Mouse (Mus musculus) lung, postnatal 14 days (tissue): ENCODE measurements around the gene Ufc1.
"Not testable (repeated sequence)": the region's sequence is repeated elsewhere in the genome, so short reads cannot be mapped to it uniquely, and the experiment has no call there.

Experiments
- DNase-seq: peaks from one replicate; pipeline ENCODE4 v3.0.0; 2021

The Ufc1 gene

DNA sequence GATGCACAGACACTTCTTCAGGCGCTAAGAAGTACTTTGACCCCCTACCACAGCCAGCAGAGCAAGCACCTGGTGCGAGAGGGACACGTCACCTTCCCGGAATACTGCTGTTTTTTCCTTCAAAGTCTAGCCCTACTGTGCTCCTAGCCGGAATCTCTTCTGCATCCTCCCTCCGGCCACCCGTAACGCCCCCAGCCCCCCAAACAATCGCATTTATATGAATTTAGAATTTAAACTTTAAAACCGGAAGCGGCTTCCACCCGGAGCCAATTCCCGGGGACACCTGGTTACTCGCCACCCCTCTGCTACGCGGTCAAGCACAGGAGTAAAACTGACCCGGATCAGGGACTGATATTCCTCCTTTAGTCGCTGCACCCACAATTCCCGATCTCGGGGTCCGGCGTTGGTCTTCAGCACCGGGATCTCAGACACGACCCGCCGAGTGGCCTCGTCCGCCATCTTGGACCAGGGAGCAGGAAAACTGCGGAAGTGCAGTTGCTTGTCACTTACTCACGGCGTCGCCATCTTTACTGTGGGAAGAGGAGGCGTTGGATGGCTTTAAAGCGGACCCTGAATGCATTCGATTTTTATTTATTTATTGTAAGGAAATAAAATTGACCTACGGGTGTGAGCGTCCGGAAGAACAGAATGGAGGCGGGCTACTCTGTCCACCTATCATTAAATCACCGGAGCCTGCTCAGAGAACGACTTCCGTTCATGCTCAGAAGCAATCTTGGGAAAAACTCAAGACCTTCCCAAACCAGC, at the start of gene Ufc1:
Gene Ufc1 (minus strand): TSS at position 727 of the 765 bp plus-strand sequence.
- DNase-seq, result peak; percentile 81

DNA sequence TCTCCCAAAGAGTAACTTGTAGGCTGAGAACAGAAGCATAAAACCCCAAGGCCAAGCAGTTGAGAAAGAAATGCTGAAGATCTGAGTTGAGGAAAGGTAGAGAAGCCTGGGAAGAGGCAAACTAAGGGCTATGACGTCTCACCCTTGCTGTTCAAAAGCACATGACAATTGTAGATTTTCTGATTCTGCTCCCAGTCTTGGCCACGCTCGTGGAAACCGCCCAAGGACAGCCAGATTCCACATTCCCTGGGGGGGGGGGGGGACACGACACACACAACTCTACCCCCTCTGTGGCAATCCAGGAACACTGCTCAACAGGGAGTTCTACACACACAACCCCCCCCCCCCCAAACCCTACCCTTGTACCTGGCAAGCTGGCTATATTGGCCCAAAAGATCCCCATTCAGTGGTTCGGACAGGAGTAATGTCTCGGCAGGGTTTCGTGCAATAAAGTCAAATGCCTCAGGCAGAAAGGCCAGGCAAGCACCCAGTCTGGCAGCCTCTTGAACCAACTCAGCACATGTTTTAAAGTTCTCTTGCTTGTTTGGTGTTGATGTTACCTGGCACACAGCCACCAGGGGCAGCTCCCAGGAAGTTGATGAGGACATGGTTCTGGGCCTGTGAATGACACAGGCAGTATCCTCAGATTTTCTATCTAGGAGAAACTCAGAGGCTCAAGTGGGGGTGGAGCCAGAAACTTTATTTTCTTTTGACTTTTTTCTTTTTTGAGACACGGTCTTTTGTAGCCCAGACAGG, 49.3 kb upstream of the Ufc1 start:
- peak; percentile 55 for DNase-seq

DNA sequence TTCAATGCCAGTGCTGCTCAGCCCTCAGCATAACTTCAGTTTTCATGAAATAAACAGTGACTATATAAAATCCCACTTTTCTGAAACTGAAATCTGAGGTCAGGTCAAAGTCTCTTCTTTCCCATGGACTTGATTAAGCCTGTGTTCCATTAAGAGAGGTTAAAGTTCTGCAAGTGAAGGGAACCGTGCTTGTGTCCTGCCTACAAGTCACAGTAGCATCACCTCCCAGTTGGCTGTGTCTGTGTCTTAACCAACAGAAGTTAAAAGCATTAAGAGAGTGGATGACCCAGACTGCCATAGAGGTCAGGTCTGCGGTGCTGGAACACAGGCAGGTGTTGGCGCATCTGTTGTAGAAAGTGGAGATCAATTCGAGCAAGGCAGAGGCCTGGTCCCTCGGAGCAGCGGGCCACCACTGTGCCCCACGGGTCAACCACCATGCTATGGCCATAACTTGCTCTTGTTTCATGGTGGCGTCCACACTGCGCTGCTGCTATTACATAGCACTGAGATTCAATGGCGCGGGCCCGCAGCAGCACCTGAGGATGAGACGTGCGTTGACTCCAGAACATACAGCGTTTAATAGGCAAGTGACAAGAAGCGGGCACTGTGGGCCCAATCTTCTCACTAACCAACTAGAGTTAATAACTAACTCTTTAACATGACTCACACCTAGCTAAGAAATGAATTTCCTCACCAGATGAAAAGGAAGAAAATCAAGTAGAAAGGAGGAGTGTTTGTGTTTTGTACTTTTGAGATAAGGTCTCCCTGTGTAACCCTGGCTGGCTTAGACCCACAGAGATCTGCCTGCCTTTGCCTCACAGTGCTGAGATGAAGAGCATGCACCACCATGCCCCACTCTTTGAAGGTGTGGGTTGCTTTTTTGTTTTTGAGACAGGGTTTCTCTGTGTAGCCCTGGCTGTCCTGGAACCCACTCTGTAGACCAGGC, 47.7 kb upstream of the Ufc1 start:
- DNase-seq, result no peak

DNA sequence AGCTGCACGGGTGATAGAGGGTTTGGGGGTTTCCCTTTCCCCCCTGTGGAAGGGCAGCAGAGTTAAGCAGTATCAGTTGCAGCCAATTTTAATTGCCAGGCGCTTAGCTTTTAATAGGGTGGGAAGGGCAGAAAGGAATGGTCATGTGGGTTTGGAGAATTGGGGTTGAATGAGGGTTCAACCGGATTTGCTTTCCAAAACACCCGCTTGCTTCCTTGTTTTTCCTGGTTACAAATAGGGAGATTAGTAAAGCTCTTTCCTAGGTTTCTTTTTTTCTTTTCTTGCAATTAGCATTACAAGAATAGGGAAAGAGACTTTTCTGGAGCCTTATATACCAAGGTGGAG, 35.4 kb upstream of the Ufc1 start:
- no peak for DNase-seq

DNA sequence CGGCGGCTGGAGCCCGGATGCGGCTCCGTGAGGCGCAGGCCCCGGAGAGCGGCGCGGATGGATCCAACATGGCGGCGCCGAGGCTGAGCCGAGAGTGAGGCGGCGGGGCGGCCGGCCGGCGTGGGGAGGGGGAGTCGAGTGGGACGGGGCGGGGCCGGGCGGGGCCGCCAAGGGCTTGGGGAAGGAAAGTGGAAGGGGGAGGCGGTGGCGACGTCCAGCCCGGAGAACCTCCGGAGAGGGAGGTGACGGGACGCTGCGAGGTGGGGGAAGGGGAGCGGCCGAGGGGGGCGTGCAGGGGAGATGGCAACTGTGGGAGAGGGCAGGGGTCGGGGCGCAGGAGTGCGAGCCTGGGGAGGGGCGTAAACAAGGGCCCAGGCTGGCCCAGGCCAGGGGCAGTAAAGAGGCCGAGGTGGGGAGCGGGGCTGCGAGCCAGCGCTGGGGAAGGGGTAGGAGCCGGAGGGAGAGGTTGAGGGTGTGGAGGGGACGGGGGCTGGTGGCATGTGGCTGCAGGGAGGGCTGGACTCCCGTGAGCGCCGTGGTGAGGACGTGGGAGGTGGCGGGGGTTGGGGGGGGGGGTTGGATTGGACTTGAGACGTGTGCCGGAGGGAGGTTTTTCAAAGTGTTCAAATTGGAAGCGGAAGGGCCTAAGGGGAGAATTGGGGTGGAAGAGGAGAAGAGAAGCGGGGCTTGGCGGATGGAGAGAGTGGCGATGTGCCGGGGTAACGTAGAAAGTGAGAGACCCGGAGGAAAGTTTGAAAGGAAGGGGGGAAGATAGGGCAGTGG, 34.8 kb upstream of the Ufc1 start:
- DNase-seq, result peak; percentile 81

DNA sequence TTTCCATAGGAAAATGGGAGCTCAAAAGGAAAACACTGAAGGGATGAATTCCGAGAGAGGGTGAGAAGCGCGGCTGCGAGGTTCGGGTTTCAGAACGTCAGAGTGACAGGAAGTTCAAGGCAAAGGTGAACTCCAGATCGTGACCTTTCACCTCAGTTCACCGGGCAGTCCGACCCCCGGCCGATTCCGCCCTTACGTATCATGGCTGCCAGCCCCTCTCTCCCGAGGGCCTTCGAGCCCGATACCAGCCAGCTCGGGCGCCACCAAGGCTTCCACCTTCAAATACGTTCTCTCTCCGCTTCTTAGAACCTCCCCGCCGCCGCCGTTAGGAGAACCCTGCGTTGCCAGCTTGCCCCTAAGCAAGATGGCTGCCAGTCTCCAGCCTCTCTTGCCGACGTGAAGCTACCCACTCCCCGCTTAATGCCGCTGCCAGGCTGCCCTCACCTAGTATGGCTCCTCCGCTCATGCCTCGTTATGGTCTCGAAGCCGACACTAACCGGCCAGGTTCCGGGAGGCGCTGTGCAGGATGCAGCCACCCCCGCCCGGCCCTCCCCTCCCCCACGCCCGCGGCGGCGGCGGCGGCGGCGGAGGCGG, 34.1 kb upstream of the Ufc1 start, which contains the start of gene Dedd:
Gene Dedd (plus strand): TSS at position 307 of the 594 bp plus-strand sequence.
- peak; percentile 88 for DNase-seq

DNA sequence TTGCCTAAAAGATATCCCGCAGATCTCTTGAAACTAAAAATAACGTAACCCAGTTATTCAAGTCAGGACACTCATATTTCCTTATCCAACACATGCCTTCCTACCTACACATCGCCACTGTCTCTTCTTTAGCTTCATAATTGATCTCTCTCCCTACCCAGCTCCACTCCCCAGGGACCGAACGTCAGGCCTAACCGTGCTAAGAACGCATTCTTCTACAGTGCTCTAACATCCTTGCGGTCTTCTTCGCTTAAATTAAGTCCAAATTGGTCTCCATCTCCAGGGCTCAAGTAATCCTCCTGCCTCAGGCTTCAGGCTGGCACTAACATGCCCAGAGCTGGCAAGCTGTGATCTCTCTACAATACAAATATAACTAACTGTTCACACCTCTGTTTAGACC, 33.4 kb upstream of the Ufc1 start:
- no peak for DNase-seq

DNA sequence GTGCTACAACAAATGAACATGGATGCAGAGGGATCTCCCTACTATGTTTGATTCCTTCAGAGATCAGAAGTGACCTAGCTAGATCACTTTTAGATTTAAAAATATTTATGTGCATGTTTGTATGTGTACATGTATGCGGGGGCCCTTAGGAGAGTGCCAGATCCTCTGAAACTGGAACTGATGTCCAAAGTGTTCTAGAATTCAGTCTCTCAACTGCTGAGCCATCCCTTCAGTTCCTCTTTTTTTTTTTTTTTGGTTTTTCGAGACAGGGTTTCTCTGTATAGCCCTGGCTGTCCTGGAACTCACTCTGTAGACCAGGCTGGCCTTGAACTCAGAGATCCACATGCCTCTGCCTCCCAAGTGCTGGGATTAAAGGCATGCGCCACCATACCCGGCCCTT, 31.8 kb upstream of the Ufc1 start:
- DNase-seq, result not testable (repeated sequence)

DNA sequence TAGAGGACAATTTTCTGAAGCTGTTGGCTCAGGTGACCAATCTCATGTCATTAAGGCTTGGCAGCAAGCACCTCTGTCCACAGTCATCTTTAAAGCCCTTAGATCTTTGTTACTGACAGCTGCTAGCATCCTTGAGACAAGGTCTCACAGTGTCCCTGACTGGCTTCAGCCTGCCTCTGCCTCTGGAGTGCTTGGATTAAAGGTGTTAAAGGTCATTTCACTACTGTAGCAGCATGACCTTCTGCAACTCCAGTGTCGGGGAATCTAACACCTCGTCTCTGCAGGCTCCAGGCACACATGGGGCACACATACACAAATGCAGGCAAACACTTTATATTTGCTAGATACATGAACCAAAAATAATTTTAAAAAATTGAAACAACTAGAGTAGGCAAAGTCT, 30.7 kb upstream of the Ufc1 start:
- DNase-seq, result no peak

DNA sequence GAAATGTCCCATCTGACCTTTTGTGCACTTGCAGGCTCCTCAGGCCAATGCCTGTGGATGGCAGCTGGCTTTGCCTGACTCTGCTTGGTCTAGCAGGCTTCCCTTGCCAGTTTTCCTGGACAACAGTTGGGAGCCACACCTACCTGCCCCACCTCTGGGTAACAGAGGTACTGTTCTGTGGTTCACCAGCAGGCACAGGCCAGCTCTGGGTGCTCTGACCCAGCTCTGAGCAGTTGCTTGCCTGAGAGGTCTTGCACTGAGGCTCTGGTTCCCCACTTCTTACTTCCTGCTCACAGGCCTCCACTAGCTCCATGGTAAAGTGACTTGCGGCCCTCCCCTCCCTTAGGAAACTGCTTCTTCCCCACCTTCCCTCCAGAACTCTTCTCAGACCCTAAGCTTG, 27.2 kb upstream of the Ufc1 start:
- no peak for DNase-seq

DNA sequence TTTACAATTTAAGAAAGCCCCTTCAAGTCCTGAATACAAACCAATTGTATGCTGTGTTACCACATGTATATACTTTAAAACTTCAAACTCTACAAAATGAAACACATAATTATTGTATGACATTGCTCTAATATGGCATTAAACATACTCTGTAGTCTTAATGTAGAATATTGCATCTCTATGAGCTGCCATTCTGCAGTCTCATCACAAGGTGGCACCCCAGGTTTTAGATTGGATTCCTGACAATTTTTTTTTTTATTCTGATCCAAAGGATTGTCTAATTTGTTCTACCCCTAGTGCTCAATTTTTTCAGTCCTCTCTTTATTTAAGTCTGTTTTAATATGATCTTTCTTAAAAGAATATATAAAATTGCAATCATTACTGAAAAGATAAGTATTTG, 26.6 kb upstream of the Ufc1 start:
- DNase-seq, result no peak

DNA sequence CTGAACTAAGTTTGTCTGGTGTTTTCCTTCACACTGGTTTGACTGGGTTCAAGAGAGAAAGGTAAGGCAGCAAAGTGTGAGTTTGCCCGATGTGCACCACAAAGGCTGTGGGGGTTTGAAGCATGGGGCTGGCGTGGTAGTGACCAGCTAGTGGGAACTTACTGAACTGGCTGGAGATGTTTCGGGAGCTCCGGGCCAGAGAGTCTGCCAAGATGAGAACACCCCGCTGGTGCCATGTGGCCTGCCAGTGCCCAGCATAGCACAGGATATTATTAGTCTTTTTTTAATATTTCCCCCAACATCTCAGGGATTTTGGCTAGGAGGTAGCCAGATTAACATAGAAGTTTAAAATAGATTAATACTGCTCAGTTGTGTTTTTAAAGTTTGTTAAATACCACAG, 25.3 kb upstream of the Ufc1 start:
- no peak for DNase-seq

DNA sequence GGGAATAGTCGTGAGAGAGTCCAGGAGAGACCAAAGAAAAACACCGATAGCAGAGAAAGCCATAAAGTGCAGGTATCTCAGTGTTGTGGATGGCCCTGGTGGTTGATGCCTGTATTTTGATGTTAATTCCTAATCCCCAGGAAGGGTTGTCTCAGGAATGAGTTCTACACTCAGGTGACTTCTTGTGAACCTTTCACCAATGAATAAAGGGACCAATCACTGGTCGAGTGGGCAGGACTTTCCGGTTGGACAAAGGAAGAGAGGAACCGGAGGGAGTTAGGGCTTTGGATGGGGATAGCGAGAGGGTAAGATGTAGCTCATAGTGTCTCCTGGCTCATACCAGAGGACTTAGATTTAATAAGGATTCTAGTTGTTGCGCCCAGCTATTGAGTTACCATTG, 24.9 kb upstream of the Ufc1 start:
- DNase-seq, result no peak

DNA sequence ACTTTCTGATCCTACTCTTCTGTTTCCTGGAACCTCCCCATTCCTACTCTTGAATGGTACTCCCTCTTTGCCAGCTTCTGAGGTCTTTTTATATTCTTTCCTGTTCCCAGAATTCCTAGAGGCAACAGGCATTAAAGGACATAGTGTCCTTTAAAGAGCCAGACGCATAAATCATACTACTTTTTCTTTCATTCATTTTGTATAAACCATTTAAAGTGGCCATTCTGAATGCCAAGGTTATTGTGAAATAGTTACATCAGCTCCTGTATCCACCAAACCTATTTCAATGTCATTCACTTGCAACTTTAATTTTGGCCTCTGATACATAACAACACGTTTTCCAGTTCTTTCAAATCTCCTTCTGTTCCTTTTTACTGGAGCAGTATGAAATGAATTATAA, 14.5 kb upstream of the Ufc1 start:
- no peak for DNase-seq

DNA sequence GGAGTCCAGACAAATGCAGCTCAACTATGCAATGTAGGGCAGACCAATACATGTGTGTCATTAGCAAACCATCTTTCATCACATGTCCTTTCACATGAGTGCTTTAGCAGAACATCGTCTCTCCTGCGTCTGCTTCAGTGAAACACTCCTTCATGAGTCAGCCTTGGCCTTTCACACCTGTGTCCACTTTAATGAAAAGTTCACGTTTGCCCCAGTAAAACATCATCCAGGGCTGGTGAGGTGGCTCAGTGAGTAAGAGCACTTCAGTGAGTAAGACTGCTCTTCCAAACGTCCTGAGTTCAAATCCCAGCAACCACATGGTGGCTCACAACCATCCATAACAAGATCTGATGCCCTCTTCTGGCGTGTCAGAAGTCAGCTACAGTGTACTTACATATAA, 11.3 kb upstream of the Ufc1 start:
- not testable (repeated sequence) for DNase-seq

DNA sequence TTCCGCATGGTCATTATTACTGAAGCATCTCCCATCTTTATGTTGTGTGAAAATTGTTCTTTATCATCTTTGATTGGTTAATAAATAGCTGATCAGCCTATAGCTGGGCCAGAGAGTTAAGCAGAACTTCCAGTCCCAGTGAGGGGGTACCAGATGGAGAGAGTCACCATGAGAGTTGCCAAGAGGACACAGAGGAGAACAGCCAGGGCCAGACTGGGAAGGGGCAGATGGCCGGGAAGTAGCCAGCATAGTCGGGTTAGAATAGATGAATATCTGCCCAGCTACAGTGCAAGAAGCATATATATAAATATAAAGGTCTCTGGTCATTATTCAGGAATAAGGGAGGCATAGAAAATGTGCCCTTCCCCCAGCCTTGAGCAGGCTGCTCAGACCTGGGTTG, 3.4 kb upstream of the Ufc1 start:
- no peak for DNase-seq

DNA sequence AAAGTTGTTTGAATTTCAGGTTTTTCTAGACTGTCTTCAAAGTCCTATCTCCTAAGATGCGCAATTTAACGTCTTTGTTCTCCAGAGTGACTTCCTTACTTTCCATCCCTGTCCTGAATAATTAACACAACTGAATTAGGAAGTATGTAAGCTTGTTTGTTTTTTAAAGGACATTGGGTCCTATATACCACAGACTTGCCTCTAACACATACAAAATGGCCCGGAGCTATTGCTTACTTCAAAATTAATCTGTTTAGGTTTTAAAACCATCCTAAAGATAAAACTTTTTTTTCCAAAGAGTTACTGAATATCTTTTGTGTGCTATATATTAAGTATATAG, 209 bp upstream of the Ufc1 start:
- no peak for DNase-seq

DNA sequence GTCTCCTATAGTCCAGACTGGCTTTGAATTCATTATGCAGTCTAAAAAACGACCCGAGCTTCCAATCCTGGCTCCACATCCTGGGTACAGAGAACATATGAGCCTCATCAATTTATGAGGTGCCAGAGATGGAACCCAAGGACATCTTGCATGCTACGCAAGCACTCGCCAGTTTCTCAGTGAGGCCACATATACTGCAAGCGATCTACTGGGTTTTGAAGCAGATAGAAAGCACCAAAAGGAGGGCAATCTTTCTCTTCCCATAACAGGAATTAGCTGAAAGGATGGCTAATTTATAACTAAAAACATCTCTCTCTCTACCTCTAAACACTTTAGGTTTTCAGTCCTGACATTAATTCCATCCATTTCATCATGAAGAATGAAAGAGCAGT, 922 bp downstream of the Ufc1 start:
- DNase-seq, result no peak

DNA sequence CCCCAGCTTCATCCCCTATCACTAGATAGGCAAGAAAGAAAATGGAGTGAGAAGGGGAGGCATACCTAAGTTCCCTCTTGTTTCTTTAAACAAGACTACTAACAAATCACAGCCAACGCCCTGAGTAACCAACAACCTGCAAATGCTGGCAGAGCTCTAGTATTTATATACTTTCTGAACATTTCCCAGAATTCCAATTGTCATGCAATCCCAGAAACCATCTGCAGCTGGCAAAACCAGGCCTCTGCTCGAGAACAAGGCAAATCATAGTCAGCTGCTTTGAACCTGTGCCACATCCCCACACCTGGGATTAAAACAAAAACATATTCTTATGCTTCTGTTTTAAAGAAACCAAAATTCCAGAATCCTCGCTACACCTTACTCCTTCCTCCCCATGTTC, 1.5 kb downstream of the Ufc1 start:
- no peak for DNase-seq

DNA sequence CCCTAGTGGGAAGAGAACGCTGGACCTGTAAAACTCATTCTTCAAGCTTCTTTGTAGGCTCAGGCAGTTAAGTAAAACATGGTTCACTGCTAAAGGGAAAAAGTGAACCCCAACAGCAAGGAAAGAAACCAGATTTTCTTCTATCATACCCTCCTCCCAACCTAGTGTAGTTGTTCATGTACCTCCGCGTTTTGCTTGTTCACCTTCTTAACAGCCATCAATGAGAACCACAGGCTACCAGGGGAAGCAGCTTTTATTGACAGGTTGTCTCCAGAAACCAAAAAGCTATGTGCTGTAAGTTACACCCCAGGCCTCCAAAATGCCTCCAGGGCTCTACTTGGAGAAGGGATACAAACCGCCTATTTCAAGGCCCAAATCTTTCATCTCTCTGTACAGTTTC, 6.5 kb downstream of the Ufc1 start:
- DNase-seq, result no peak

DNA sequence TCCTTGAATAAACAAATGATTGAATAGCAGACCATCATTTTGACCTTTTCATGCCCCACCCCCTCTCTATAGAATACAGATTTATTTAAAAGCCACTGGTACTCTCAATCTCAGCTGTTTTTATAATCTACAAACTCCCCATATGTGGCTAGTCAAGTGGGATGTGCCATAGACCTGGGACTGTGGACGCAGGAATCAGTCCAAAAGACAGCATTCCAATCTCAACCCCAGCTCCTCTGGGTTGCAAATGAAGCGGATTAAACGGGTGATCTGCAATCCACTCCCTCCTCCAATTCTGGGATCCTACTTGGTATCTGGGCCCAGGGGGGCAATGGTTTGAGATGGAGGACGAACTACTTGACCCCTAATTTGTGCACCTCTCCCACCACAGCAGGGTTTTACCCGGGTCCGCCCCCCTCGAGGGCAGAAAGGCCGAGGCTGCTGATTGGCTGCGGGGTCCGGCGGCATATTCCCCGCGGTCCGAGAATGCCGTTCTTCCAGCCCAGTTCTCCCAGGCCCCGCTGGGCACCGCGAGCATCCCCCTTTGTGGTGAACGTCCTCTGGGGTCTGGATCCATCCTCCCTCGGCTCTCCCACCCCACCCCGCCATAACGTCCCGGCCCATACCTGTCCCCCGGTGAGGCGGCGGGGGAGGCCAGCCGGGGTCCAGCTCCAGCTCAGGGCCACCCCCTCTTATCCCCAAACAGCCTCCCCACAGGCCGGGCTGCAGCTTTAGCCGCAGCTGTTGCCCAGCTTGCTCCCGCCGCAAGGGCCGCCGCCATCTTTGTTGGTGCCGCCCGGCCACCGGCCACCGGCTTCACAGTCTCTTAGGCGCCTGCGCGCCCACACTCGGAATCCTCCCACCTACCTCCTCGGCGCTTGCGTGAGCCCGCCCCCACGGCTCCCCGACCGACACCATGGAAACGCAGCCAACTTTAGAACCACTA, 7.4 kb downstream of the Ufc1 start, which contains the start of gene Usp21:
Gene Usp21 (minus strand): TSS at position 856 of the 946 bp plus-strand sequence.
- DNase-seq, result peak; percentile 93
